Comparison of ENCODE assay signal across 11 mouse cellular contexts in genomic region chr8:124140868-124141431, GRCm38 (mm10).
DNase-seq lines count a peak whose midpoint lies in the region; ATAC-seq lines count a peak whose summit lies in the region.
"Had no signal": no experiment of that assay in that cellular context is flagged by ENCODE, and none has a peak within 500 bp of the region (broad histone marks: within the 10 kb centered on the region; RNA-seq: fewer than 3 reads in every experiment).

No protein-coding gene starts in this region.

- no peaks in the 10 kb centered on the region for H3K36me3 ChIP-seq in neural tube, embryonic 11.5 days (ENCODE audit: control insufficient read depth, insufficient read depth, low read length)
- H3K36me3 ChIP-seq in hindbrain, embryonic 10.5 days = no peaks in the 10 kb centered on the region
- no peaks in the 10 kb centered on the region for H3K36me3 ChIP-seq in neural tube, embryonic 12.5 days
- H3K36me3 ChIP-seq: limb, embryonic 10.5 days; stomach, embryonic 15.5 days had no signal

- 62% methylated on average over 20 of the region's 20 CpGs for WGBS in neural tube, embryonic 11.5 days
- WGBS in hindbrain, embryonic 10.5 days = 57% methylated on average over 20 of the region's 20 CpGs
- 29% methylated on average over 20 of the region's 20 CpGs for WGBS in neural tube, embryonic 12.5 days

- H3K27me3 ChIP-seq in neural tube, embryonic 11.5 days (ENCODE audit: control insufficient read depth, insufficient read depth, low read length) = no peaks in the 10 kb centered on the region
- H3K27me3 ChIP-seq in hindbrain, embryonic 10.5 days (ENCODE audit: insufficient read depth, poor library complexity, severe bottlenecking) = 0 out of 2 replicates have a peak, but pooled peaks cover 5% of the 10 kb centered on the region
- H3K27me3 ChIP-seq in neural tube, embryonic 12.5 days (replicated peaks) = no peaks in the 10 kb centered on the region
- H3K27me3 ChIP-seq: stomach, embryonic 15.5 days had no signal

- H3K4me2 ChIP-seq in neural tube, embryonic 11.5 days (ENCODE audit: low read depth) = no peak overlapping the region
- peak overlapping the region; percentile 23 for H3K4me2 ChIP-seq in neural tube, embryonic 12.5 days (replicated peaks)
- H3K4me2 ChIP-seq: stomach, embryonic 15.5 days had no signal

- DNase-seq in cerebellum, postnatal 10 days = peak; percentile 63 to 66
- DNase-seq in cerebellum, adult 11-12 months = no peak
- DNase-seq in neural tube, embryonic 11.5 days (ENCODE audit: low spot score) = peak; percentile 40
- DNase-seq in neural tube, embryonic 10.5 days (ENCODE audit: extremely low spot score, low spot score) = no peak
- no peak for DNase-seq in hindbrain, embryonic 10.5 days (ENCODE audit: low spot score)
- DNase-seq in frontal cortex, postnatal 14 days (ENCODE audit: low spot score in 2 of 2) = no peak
- no peak for DNase-seq in urinary bladder, postnatal 10 days (ENCODE audit: low spot score)
- DNase-seq: B cell, adult 2 months had no signal

- no peak overlapping the region for H3K4me3 ChIP-seq in neural tube, embryonic 11.5 days (ENCODE audit: low read depth, low read length)
- no peak overlapping the region for H3K4me3 ChIP-seq in hindbrain, embryonic 10.5 days
- H3K4me3 ChIP-seq in neural tube, embryonic 12.5 days = no peak overlapping the region
- H3K4me3 ChIP-seq: limb, embryonic 10.5 days; stomach, embryonic 15.5 days had no signal

- peak overlapping the region; percentile 11; the same call in 1 of the 2 replicates for H3K27ac ChIP-seq in neural tube, embryonic 11.5 days (ENCODE audit: low read depth, low read length)
- peak overlapping the region; percentile 54; the same call in 1 of the 2 replicates for H3K27ac ChIP-seq in hindbrain, embryonic 10.5 days
- peak overlapping the region; percentile 67; the same call in 1 of the 2 replicates for H3K27ac ChIP-seq in neural tube, embryonic 12.5 days
- H3K27ac ChIP-seq: limb, embryonic 10.5 days; stomach, embryonic 15.5 days had no signal

- H3K9me3 ChIP-seq in neural tube, embryonic 11.5 days (ENCODE audit: control insufficient read depth, low read length) = no peaks in the 10 kb centered on the region
- no peaks in the 10 kb centered on the region for H3K9me3 ChIP-seq in hindbrain, embryonic 10.5 days
- H3K9me3 ChIP-seq in neural tube, embryonic 12.5 days = no peaks in the 10 kb centered on the region
- H3K9me3 ChIP-seq: limb, embryonic 10.5 days; stomach, embryonic 15.5 days had no signal

- peak; percentile 63; the same call in 1 of the 2 replicates for ATAC-seq in neural tube, embryonic 11.5 days (ENCODE audit: insufficient read depth, low FRiP score, low TSS enrichment)
- ATAC-seq in neural tube, embryonic 12.5 days (ENCODE audit: low FRiP score, low read depth) = peak; percentile 78

- H3K4me1 ChIP-seq in neural tube, embryonic 11.5 days (ENCODE audit: control insufficient read depth, insufficient read depth, low read length) = peaks cover 9% of the 10 kb centered on the region; the same call in 1 of the 2 replicates
- peaks cover 48% of the 10 kb centered on the region for H3K4me1 ChIP-seq in hindbrain, embryonic 10.5 days (replicated peaks)
- H3K4me1 ChIP-seq in neural tube, embryonic 12.5 days = peaks cover 20% of the 10 kb centered on the region
- H3K4me1 ChIP-seq: stomach, embryonic 15.5 days had no signal

- no peak overlapping the region for H3K9ac ChIP-seq in neural tube, embryonic 11.5 days (ENCODE audit: low read length)
- H3K9ac ChIP-seq in neural tube, embryonic 12.5 days = no peak overlapping the region
- H3K9ac ChIP-seq: stomach, embryonic 15.5 days had no signal

Comparison
In these comparisons a context has a peak if more than half of its experiments do, and no peak if none do; other contexts are left out.
1. DNase-seq: peak in cerebellum, postnatal 10 days (2 of 2) and neural tube, embryonic 11.5 days (single experiment); none in cerebellum, adult 11-12 months (single experiment), neural tube, embryonic 10.5 days (single experiment), hindbrain, embryonic 10.5 days (single experiment), frontal cortex, postnatal 14 days (0 of 2) and urinary bladder, postnatal 10 days (single experiment).
2. H3K27ac ChIP-seq: peak in every context shown above with its lines; median percentile 67 in neural tube, embryonic 12.5 days; 54 in hindbrain, embryonic 10.5 days; 11 in neural tube, embryonic 11.5 days.